Mouse (Mus musculus) heart, postnatal 0 days (tissue): ENCODE results near the gene Skp1a. TPM values are rescaled to one million over a fixed set of nuclear protein-coding genes. Genes with fewer than 3 reads are reported as not detected.

Experiments used
- ATAC-seq: fragments of 200-750 bp; cut with Nextera tagmentation; 2 replicates; pipeline ENCODE4 v1.8.0; 2017; ENCODE audit warnings: low read depth, moderate number of reproducible peaks, moderate library complexity; ENCODE audit not compliant: insufficient read depth
- DNase-seq: peaks from one replicate; pipeline ENCODE4 v3.0.0-alpha.2; 2016; ENCODE audit warnings: low spot score
- H3K27ac ChIP-seq: fragments of 300-500 bp; sonication (generic); 2 replicates; pipeline ENCODE4 v1.5.1; 2014; ENCODE audit warnings: low read depth, mild to moderate bottlenecking
- H3K27me3 ChIP-seq: fragments of 300-500 bp; sonication (generic); 2 replicates; pipeline ENCODE4 v1.6.1; 2014; ENCODE audit warnings: low read length, mixed read lengths; ENCODE audit not compliant: control insufficient read depth, insufficient read depth
- H3K36me3 ChIP-seq: fragments of 300-500 bp; sonication (generic); replicated peaks from 2 replicates; pipeline ENCODE4 v1.6.1; 2014; ENCODE audit warnings: low read length, mixed read lengths; ENCODE audit not compliant: control insufficient read depth, insufficient read depth
- H3K4me1 ChIP-seq: fragments of 300-500 bp; sonication (generic); 2 replicates; pipeline ENCODE4 v1.6.1; 2014; ENCODE audit warnings: antibody characterized with exemption; ENCODE audit not compliant: control insufficient read depth, insufficient read depth
- H3K4me2 ChIP-seq: fragments of 300-500 bp; sonication (generic); 2 replicates; pipeline ENCODE4 v1.6.1; 2014; ENCODE audit warnings: low read depth, mild to moderate bottlenecking, low read length, moderate library complexity
- H3K4me3 ChIP-seq: fragments of 300-500 bp; sonication (generic); 2 replicates; pipeline ENCODE4 v1.5.1; 2014; ENCODE audit warnings: low read depth, low read length
- H3K9ac ChIP-seq: fragments of 300-500 bp; sonication (generic); replicated peaks from 2 replicates; pipeline ENCODE4 v1.6.1; 2014; ENCODE audit warnings: low read depth, low read length, mixed read lengths
- H3K9me3 ChIP-seq: fragments of 300-500 bp; sonication (generic); replicated peaks from 2 replicates; pipeline ENCODE4 v1.6.1; 2016; ENCODE audit warnings: low read length; ENCODE audit not compliant: control insufficient read depth
- CTCF ChIP-seq: IDR thresholded peaks from 2 replicates; pipeline ENCODE4 v1.5.1; 2016; ENCODE audit warnings: antibody characterized with exemption, control low read depth, low read depth
- EP300 ChIP-seq: IDR thresholded peaks from 2 replicates; pipeline ENCODE4 v1.6.1; 2016; ENCODE audit warnings: antibody characterized with exemption, low read depth
- WGBS: fragments of 180-500 bp; shearing (Covaris S2); extraction: QIAGEN DNeasy Blood & Tissue Kit; methylation state at CpG from one replicate; pipeline ENCODE4 v1.1.7; 2014; 5-methylcytosine and 5-hydroxymethylcytosine counted together
- polyA plus RNA-seq: library from polyadenylated mRNA; unstranded; fragments of >200 nt; fragmentation: Nextera tagmentation; extraction: Ambion mirVana; gene quantifications from 2 replicates; pipeline ENCODE4 v1.2.1, GENCODE M21; 2015
- total RNA-seq: library from RNA; depleted of rRNA; stranded (reverse); fragments of >200 nt; gene quantifications from 2 replicates; pipeline ENCODE4 v1.2.3, GENCODE M21; 2014; ENCODE audit warnings: low replicate concordance; rRNA removed

The Skp1a gene
- total and polyA plus RNA-seq, 2 experiments from 2014 or later, result 158 to 492 TPM

GRCm38 (mm10) chr11:52292894-52293293 lies 61.1 kb downstream of the Skp1a start:
- H3K27me3 ChIP-seq, result no peaks in the 10 kb centered on the region
- no peak for TF ChIP-seq CTCF
- TF ChIP-seq EP300, result no peak
- WGBS, result 76% methylated on average over 6 of the region's 6 CpGs
- ATAC-seq (no peak), DNase-seq (no peak)
- no peaks in the 10 kb centered on the region for H3K9me3 ChIP-seq
- no peak overlapping the region for H3K4me2 ChIP-seq
- no peak overlapping the region for H3K9ac ChIP-seq
- H3K36me3 ChIP-seq, result no peaks in the 10 kb centered on the region
- H3K4me1 ChIP-seq, result no peaks in the 10 kb centered on the region
- H3K4me3 ChIP-seq, result no peak overlapping the region
- H3K27ac ChIP-seq, result no peak overlapping the region; the same call in 1 of the 2 replicates

- Histone ChIP-seq H3K27ac (no peak overlapping the region), H3K4me2 (no peak overlapping the region), H3K27me3 (no peaks in the 10 kb centered on the region), H3K4me1 (no peaks in the 10 kb centered on the region), H3K36me3 (no peaks in the 10 kb centered on the region), H3K9me3 (no peaks in the 10 kb centered on the region), H3K4me3 (no peak overlapping the region), H3K9ac (no peak overlapping the region)
- 69% methylated on average over 9 of the region's 9 CpGs for WGBS
- DNase-seq, result no peak
- no peak for TF ChIP-seq EP300
- TF ChIP-seq CTCF, result no peak
- ATAC-seq, result no peak
Observed at GRCm38 (mm10) chr11:52294103-52294502, 62.3 kb downstream of the Skp1a start.

Other genes starting within 250 kb of the Skp1a start
- gene Ube2b, start 231.2 kb upstream of the Skp1a start, total RNA-seq, result 169 and 261 TPM in 2 replicates
- gene Ube2b, start 231.2 kb upstream of the Skp1a start, polyA plus RNA-seq, result 404 and 412 TPM in 2 replicates
- 2.3 and 5.6 TPM in 2 replicates for gene Cdkl3, start 227.8 kb upstream of the Skp1a start, total RNA-seq
- gene Cdkl3, start 227.8 kb upstream of the Skp1a start, polyA plus RNA-seq, result 13.1 and 16.3 TPM in 2 replicates
- 68.0 and 77.5 TPM in 2 replicates for gene Ppp2ca, start 133.3 kb upstream of the Skp1a start, total RNA-seq
- gene Ppp2ca, start 133.3 kb upstream of the Skp1a start, polyA plus RNA-seq, result 48.8 and 53.3 TPM in 2 replicates
- gene Olfr1373, start 86.5 kb upstream of the Skp1a start, total RNA-seq, result not detected in 2 replicates
- gene Olfr1373, start 86.5 kb upstream of the Skp1a start, polyA plus RNA-seq, result not detected in 2 replicates
- gene Olfr1371, start 18.0 kb upstream of the Skp1a start, total RNA-seq, result not detected in 2 replicates
- gene Olfr1371, start 18.0 kb upstream of the Skp1a start, polyA plus RNA-seq, result not detected in 2 replicates
- gene Tcf7, start 51.0 kb downstream of the Skp1a start, total RNA-seq, result 0.15 and 5.2 TPM in 2 replicates
- 0.88 and 1.1 TPM in 2 replicates for gene Tcf7, start 51.0 kb downstream of the Skp1a start, polyA plus RNA-seq
- gene Vdac1, start 128.9 kb downstream of the Skp1a start, total RNA-seq, result 478 and 528 TPM in 2 replicates
- 627 and 646 TPM in 2 replicates for gene Vdac1, start 128.9 kb downstream of the Skp1a start, polyA plus RNA-seq
- 149 and 200 TPM in 2 replicates for gene 9530068E07Rik, start 164.4 kb downstream of the Skp1a start, total RNA-seq
- 133 and 134 TPM in 2 replicates for gene 9530068E07Rik, start 164.4 kb downstream of the Skp1a start, polyA plus RNA-seq